Mouse (Mus musculus): ENCODE results near the gene Begain. TPM values are rescaled to one million over a fixed set of nuclear protein-coding genes. Genes with fewer than 3 reads are reported as not detected.

Begain gene
- polyA plus RNA-seq, 1 experiment from 2014 or later: 0.39 TPM

Other genes with a start within 250 kb of the Begain start
- 0.98 and 1.0 TPM in 2 replicates for gene Slc25a29, start 232.3 kb downstream of the Begain start, polyA plus RNA-seq (2015; fragmentation: Nextera tagmentation; extraction: Ambion mirVana)
- gene Slc25a47, start 232.2 kb downstream of the Begain start, polyA plus RNA-seq (2015; fragmentation: Nextera tagmentation; extraction: Ambion mirVana): 2.0 and 2.5 TPM in 2 replicates
- 2.7 TPM in 2 replicates for gene Wdr25, start 174.6 kb downstream of the Begain start, polyA plus RNA-seq (2015; fragmentation: Nextera tagmentation; extraction: Ambion mirVana)
- gene Wars, start 174.0 kb downstream of the Begain start, polyA plus RNA-seq (2015; fragmentation: Nextera tagmentation; extraction: Ambion mirVana): 39.6 and 48.0 TPM in 2 replicates

Data from liver, embryonic 13.5 days (tissue).